ENCODE assay signal across 8 mouse cellular contexts in the genomic region with DNA sequence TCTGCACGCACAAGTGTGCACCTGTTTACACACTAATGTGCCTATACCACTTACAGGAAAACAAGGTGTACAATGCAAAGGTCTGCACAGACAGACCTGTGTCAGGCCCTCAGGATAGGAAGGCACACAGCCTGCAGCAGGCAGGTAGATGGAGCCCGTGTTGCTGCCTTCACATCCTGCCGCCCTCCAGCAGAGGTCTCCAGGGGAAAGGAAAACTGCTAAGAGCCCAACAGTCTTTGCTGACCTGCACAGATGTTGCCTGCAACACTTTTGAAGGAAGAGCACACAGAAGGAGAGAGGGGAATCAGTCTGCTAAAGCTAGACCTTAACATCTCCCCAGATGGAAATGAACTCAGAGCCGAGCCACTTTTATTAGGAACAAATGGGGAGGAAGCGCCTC. TPM values are rescaled to one million over a fixed set of nuclear protein-coding genes. Genes with fewer than 3 reads are reported as not detected.
DNase-seq lines count a peak whose midpoint lies in the region; ATAC-seq and TF ChIP-seq lines count a peak whose summit lies in the region.

No protein-coding gene starts in this region.

- no peaks in the 10 kb centered on the region for H3K4me1 ChIP-seq in forebrain, embryonic 14.5 days (ENCODE audit: control insufficient read depth, insufficient read depth, low read length)
- H3K4me1 ChIP-seq in forebrain, embryonic 10.5 days = peaks cover 21% of the 10 kb centered on the region
- H3K4me1 ChIP-seq in spleen, adult 2 months (ENCODE audit: control insufficient read depth, insufficient read depth, insufficient read length) = 0 out of 2 replicates have a peak, but pooled peaks cover under 1% of the 10 kb centered on the region
- no peaks in the 10 kb centered on the region for H3K4me1 ChIP-seq in hindbrain, postnatal 0 days (ENCODE audit: insufficient read depth, low read length)

- no peak overlapping the region for H3K4me3 ChIP-seq in forebrain, embryonic 14.5 days (ENCODE audit: low read depth, low read length)
- H3K4me3 ChIP-seq in forebrain, embryonic 10.5 days = no peak overlapping the region
- no peak overlapping the region for H3K4me3 ChIP-seq in spleen, adult 2 months (ENCODE audit: extremely low read depth, insufficient read depth, insufficient read length)
- H3K4me3 ChIP-seq in hindbrain, postnatal 0 days (ENCODE audit: low read length) = no peak overlapping the region

- no peak overlapping the region for H3K4me2 ChIP-seq in forebrain, embryonic 14.5 days (ENCODE audit: low read length)
- no peak overlapping the region for H3K4me2 ChIP-seq in hindbrain, postnatal 0 days (ENCODE audit: low read depth, low read length)

- WGBS in forebrain, embryonic 14.5 days = 44% methylated on average over 5 of the region's 5 CpGs
- WGBS in forebrain, embryonic 10.5 days = 43% methylated on average over 5 of the region's 5 CpGs
- WGBS in spleen, adult 2 months = 56% methylated on average over 5 of the region's 5 CpGs
- 46% methylated on average over 5 of the region's 5 CpGs for WGBS in hindbrain, postnatal 0 days

- H3K9ac ChIP-seq in forebrain, embryonic 14.5 days (ENCODE audit: low read length) = no peak overlapping the region
- no peak overlapping the region for H3K9ac ChIP-seq in hindbrain, postnatal 0 days (replicated peaks; ENCODE audit: low read length)

- peak; percentile 33 for DNase-seq in forebrain, embryonic 14.5 days (ENCODE audit: low spot score)
- no peak for DNase-seq in forebrain, embryonic 10.5 days (ENCODE audit: extremely low spot score, low spot score)
- DNase-seq in spleen, adult 2 months (ENCODE audit: low read depth in 1 of 2, low spot score in 2 of 2) = no peak
- no peak for DNase-seq in spleen, postnatal 36 days (ENCODE audit: low spot score in 2 of 2)
- peak; percentile 62 for DNase-seq in hindbrain, postnatal 0 days (ENCODE audit: low spot score)
- peak; percentile 45 for DNase-seq in naive thymus-derived CD4-positive, alpha-beta T cell, adult 2 months (ENCODE audit: low read depth)
- no peak for DNase-seq in frontal cortex, postnatal 25 days (ENCODE audit: low spot score in 2 of 2)
- DNase-seq in gastrocnemius, adult 8-10 months (ENCODE audit: low spot score in 2 of 2) = no peak

- peak; percentile 44; the same call in 1 of the 2 replicates for TF ChIP-seq CTCF in spleen, adult 2 months (IDR thresholded peaks at IDR 0.05; ENCODE audit: extremely low read depth, insufficient read depth, insufficient read length, insufficient replicate concordance)
- TF ChIP-seq CTCF in hindbrain, postnatal 0 days (IDR thresholded peaks at IDR 0.05; ENCODE audit: low read depth) = peak; percentile 70

- H3K27me3 ChIP-seq in forebrain, embryonic 14.5 days (replicated peaks; ENCODE audit: control insufficient read depth, insufficient read depth, low read length) = no peaks in the 10 kb centered on the region
- no peaks in the 10 kb centered on the region; the same call in 1 of the 2 replicates for H3K27me3 ChIP-seq in forebrain, embryonic 10.5 days (ENCODE audit: poor library complexity, severe bottlenecking)
- no peaks in the 10 kb centered on the region for H3K27me3 ChIP-seq in spleen, adult 2 months (ENCODE audit: control insufficient read depth, insufficient read depth, low read length)
- H3K27me3 ChIP-seq in hindbrain, postnatal 0 days (ENCODE audit: insufficient read depth, low read length) = no peaks in the 10 kb centered on the region

- no peaks in the 10 kb centered on the region for H3K36me3 ChIP-seq in forebrain, embryonic 14.5 days (ENCODE audit: control insufficient read depth, insufficient read depth, low read length)
- no peaks in the 10 kb centered on the region for H3K36me3 ChIP-seq in forebrain, embryonic 10.5 days (replicated peaks)
- no peaks in the 10 kb centered on the region for H3K36me3 ChIP-seq in spleen, adult 2 months (ENCODE audit: control insufficient read depth, insufficient read depth, low read length)
- H3K36me3 ChIP-seq in hindbrain, postnatal 0 days (ENCODE audit: insufficient read depth, low read length) = no peaks in the 10 kb centered on the region

- H3K27ac ChIP-seq in forebrain, embryonic 14.5 days (ENCODE audit: low read depth, low read length) = no peak overlapping the region
- H3K27ac ChIP-seq in forebrain, embryonic 10.5 days = no peak overlapping the region
- no peak overlapping the region for H3K27ac ChIP-seq in spleen, adult 2 months (ENCODE audit: insufficient read depth, low read length)
- H3K27ac ChIP-seq in hindbrain, postnatal 0 days = no peak overlapping the region

- no peak for ATAC-seq in forebrain, embryonic 14.5 days
- peak; percentile 68 for ATAC-seq in hindbrain, postnatal 0 days

- no peaks in the 10 kb centered on the region for H3K9me3 ChIP-seq in forebrain, embryonic 14.5 days (replicated peaks; ENCODE audit: control insufficient read depth, low read length)
- no peaks in the 10 kb centered on the region for H3K9me3 ChIP-seq in forebrain, embryonic 10.5 days
- H3K9me3 ChIP-seq in hindbrain, postnatal 0 days (ENCODE audit: low read length) = no peaks in the 10 kb centered on the region

- TF ChIP-seq POLR2A in spleen, adult 2 months (IDR thresholded peaks at IDR 0.05; ENCODE audit: low read depth, low read length) = no peak

RNA-seq across cellular contexts. Expression of a gene that starts 47.0 kb away (rescaled TPM):
- polyA plus RNA-seq in forebrain, embryonic 14.5 days (2014; fragmentation: Nextera tagmentation; extraction: Ambion mirVana) = 6.6 and 8.2 TPM in 2 replicates
- polyA plus RNA-seq in forebrain, embryonic 10.5 days (2016; fragmentation: Nextera tagmentation; extraction: Ambion mirVana) = 22.1 and 26.3 TPM in 2 replicates
- polyA plus RNA-seq in spleen, adult 2 months (2012; rRNA removed) = 21.6 and 22.1 TPM in 2 replicates
- 11.3 and 15.9 TPM in 2 replicates for total RNA-seq in hindbrain, postnatal 0 days (2014; rRNA removed)
- 7.8 and 7.9 TPM in 2 replicates for polyA plus RNA-seq in hindbrain, postnatal 0 days (2015; fragmentation: Nextera tagmentation; extraction: Ambion mirVana)
- 1 to 10 TPM; 2.7 to 5.9 (median 5.1) TPM for total RNA-seq in gastrocnemius, adult 8-10 months (2022)

Comparison
In these comparisons a context has a peak if more than half of its experiments do, and no peak if none do; other contexts are left out.
1. DNase-seq: peak in forebrain, embryonic 14.5 days (single experiment), hindbrain, postnatal 0 days (single experiment) and naive thymus-derived CD4-positive, alpha-beta T cell, adult 2 months (single experiment); none in forebrain, embryonic 10.5 days (single experiment), spleen, adult 2 months (0 of 2), spleen, postnatal 36 days (0 of 2), frontal cortex, postnatal 25 days (0 of 2) and gastrocnemius, adult 8-10 months (0 of 2).